Mouse (Mus musculus): ENCODE data around the gene Mrpl4.

- TF ChIP-seq POLR2A (IDR thresholded peaks at IDR 0.05; ENCODE audit: low read depth, low read length) (no peak; the same call in 1 of the 2 replicates), POLR2AphosphoS2 (IDR thresholded peaks at IDR 0.05; ENCODE audit: low read depth, low read length) (no peak), CTCF (conservative IDR thresholded peaks at IDR 0.05 in 1 of 2, IDR thresholded peaks at IDR 0.05 in 1 of 2; ENCODE audit: low read depth in 2 of 2, low read length in 2 of 2) (no peak), NELFE (IDR thresholded peaks at IDR 0.05; ENCODE audit: low read depth, low read length) (no peak), EP300 (IDR thresholded peaks at IDR 0.05; ENCODE audit: low read length) (no peak), MAFK (IDR thresholded peaks at IDR 0.05; ENCODE audit: insufficient replicate concordance, low read length) (no peak), ELF1 (IDR thresholded peaks at IDR 0.05; ENCODE audit: low read depth, low read length) (no peak), USF2 (conservative IDR thresholded peaks at IDR 0.05; ENCODE audit: low read depth, low read length) (no peak), CHD1 (IDR thresholded peaks at IDR 0.05; ENCODE audit: low read depth, low read length) (no peak; the same call in 1 of the 2 replicates), GABPA (IDR thresholded peaks at IDR 0.05; ENCODE audit: insufficient replicate concordance, low read depth, low read length) (no peak), KAT2A (IDR thresholded peaks at IDR 0.05; ENCODE audit: insufficient replicate concordance, low read length) (no peak), ZC3H11A (IDR thresholded peaks at IDR 0.05; ENCODE audit: low read depth, low read length) (no peak)
Measured at GRCm38 (mm10) chr9:21030055-21030600, 27.6 kb downstream of the Mrpl4 start.
